Comparison of ENCODE assay signal across 7 mouse cellular contexts in the genomic region with DNA sequence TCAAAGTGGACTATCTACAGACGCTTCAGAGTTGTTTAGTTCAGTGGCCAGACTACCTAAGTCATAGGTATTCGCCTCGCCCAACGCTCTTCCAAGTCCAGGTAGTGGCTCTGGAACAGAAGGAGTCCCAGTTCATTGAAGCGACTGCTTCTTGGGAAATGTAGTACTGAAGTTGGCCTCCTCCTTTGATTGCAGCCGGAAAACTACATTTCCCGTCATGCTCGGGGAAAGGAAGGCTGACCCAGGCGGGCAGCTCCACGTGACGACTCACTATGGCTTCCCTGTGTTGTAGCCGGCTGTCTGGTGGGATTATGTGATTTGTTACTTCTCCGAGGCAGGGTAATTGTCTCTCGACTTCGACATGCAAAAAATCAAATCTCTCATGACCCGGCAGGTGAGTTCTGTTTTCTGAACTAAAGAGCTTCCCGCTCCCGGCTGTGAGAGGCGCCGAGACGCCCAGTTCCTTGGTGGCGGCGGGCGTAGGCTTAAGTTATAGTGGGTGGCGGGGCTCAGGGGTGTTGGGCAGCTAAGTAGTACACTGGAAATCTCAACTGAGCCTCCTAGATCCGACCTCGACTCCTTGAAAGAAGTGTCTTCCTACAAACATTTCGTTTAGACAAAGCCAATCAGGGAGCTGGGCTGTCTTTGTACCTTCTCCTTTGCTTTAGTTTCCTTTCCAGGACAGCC. TPM values are rescaled to one million over a fixed set of nuclear protein-coding genes. Genes with fewer than 3 reads are reported as not detected.
DNase-seq lines count a peak whose midpoint lies in the region; ATAC-seq lines count a peak whose summit lies in the region.

A gene (minus strand): TSS at position 137 of the 687 bp plus-strand sequence.
A gene (plus strand): TSS at position 221 of the 687 bp plus-strand sequence.

- peak; percentile 96 for ATAC-seq in embryonic facial prominence, embryonic 12.5 days (ENCODE audit: insufficient number of reproducible peaks, insufficient read depth, low FRiP score, low TSS enrichment)
- peak; percentile 96 for ATAC-seq in limb, embryonic 11.5 days (ENCODE audit: insufficient number of reproducible peaks, low FRiP score, low TSS enrichment, low read depth)
- peak; percentile 99 for ATAC-seq in midbrain, embryonic 14.5 days (ENCODE audit: low FRiP score, low TSS enrichment)

- no peaks in the 10 kb centered on the region for H3K27me3 ChIP-seq in embryonic facial prominence, embryonic 12.5 days
- H3K27me3 ChIP-seq in limb, embryonic 11.5 days (ENCODE audit: control insufficient read depth, insufficient read depth, low read length), result no peaks in the 10 kb centered on the region
- no peaks in the 10 kb centered on the region for H3K27me3 ChIP-seq in midbrain, embryonic 14.5 days (ENCODE audit: control insufficient read depth, insufficient read depth, low read length)

- H3K9me3 ChIP-seq in embryonic facial prominence, embryonic 12.5 days, result no peaks in the 10 kb centered on the region
- no peaks in the 10 kb centered on the region for H3K9me3 ChIP-seq in limb, embryonic 11.5 days (ENCODE audit: control insufficient read depth, low read length)
- H3K9me3 ChIP-seq in midbrain, embryonic 14.5 days (ENCODE audit: control insufficient read depth, low read length), result no peaks in the 10 kb centered on the region

- 0 out of 2 replicates have a peak, but pooled peaks cover 3% of the 10 kb centered on the region for H3K4me1 ChIP-seq in embryonic facial prominence, embryonic 12.5 days
- no peaks in the 10 kb centered on the region for H3K4me1 ChIP-seq in limb, embryonic 11.5 days (ENCODE audit: control insufficient read depth, insufficient read depth, low read length)
- peaks cover 11% of the 10 kb centered on the region; the same call in 1 of the 2 replicates for H3K4me1 ChIP-seq in midbrain, embryonic 14.5 days (ENCODE audit: control insufficient read depth, insufficient read depth, low read length)

- peak within 1 kb of the TSS; percentile 62 for H3K9ac ChIP-seq in embryonic facial prominence, embryonic 12.5 days
- H3K9ac ChIP-seq in limb, embryonic 11.5 days (ENCODE audit: low read length), result peak within 1 kb of the TSS; percentile 65
- H3K9ac ChIP-seq in midbrain, embryonic 14.5 days (replicated peaks; ENCODE audit: low read length), result peak within 1 kb of the TSS; percentile 64

- H3K4me2 ChIP-seq in embryonic facial prominence, embryonic 12.5 days (replicated peaks), result peak within 1 kb of the TSS; percentile 93
- peak within 1 kb of the TSS; percentile 79 for H3K4me2 ChIP-seq in limb, embryonic 11.5 days (ENCODE audit: low read depth, severe bottlenecking)
- peak within 1 kb of the TSS; percentile 74 for H3K4me2 ChIP-seq in midbrain, embryonic 14.5 days (ENCODE audit: low read length)

- no peaks in the 10 kb centered on the region for H3K36me3 ChIP-seq in embryonic facial prominence, embryonic 12.5 days
- H3K36me3 ChIP-seq in limb, embryonic 11.5 days (ENCODE audit: control insufficient read depth, insufficient read depth, low read length), result no peaks in the 10 kb centered on the region
- H3K36me3 ChIP-seq in midbrain, embryonic 14.5 days (ENCODE audit: control insufficient read depth, insufficient read depth, low read length), result no peaks in the 10 kb centered on the region

- H3K27ac ChIP-seq in embryonic facial prominence, embryonic 12.5 days, result no peak within 1 kb of the TSS
- no peak within 1 kb of the TSS for H3K27ac ChIP-seq in limb, embryonic 11.5 days (replicated peaks; ENCODE audit: low read depth, low read length)
- no peak within 1 kb of the TSS for H3K27ac ChIP-seq in midbrain, embryonic 14.5 days (replicated peaks; ENCODE audit: low read depth, low read length)

- H3K4me3 ChIP-seq in embryonic facial prominence, embryonic 12.5 days, result peak within 1 kb of the TSS; percentile 84
- H3K4me3 ChIP-seq in limb, embryonic 11.5 days (ENCODE audit: low read depth, low read length), result peak within 1 kb of the TSS; percentile 74
- peak within 1 kb of the TSS; percentile 65 for H3K4me3 ChIP-seq in midbrain, embryonic 14.5 days (replicated peaks; ENCODE audit: low read depth, low read length)

- under 1% methylated on average over 28 of the region's 28 CpGs for WGBS in embryonic facial prominence, embryonic 12.5 days
- 1% methylated on average over 28 of the region's 28 CpGs for WGBS in limb, embryonic 11.5 days
- WGBS in midbrain, embryonic 14.5 days, result 1% methylated on average over 28 of the region's 28 CpGs

- peak; percentile 83 for DNase-seq in adrenal gland, postnatal 25 days
- DNase-seq in heart, adult 11 months, result peak; percentile 99
- peak; percentile 89 for DNase-seq in kidney, adult 18-20 months
- peak; percentile 90 for DNase-seq in limb, embryonic 11.5 days (ENCODE audit: low spot score)
- DNase-seq in midbrain, embryonic 14.5 days, result peak; percentile 97
- peak; percentile 70 to 78 for DNase-seq in spleen, adult 18-20 months

RNA-seq across cellular contexts. Expression of the first gene that starts in this region (rescaled TPM):
- total RNA-seq in adrenal gland, postnatal 25 days (2021), result 0.15 TPM in 1 of 2 replicates, not detected in the other
- polyA plus RNA-seq in embryonic facial prominence, embryonic 12.5 days (2016; fragmentation: Nextera tagmentation; extraction: Ambion mirVana), result 0.11 and 0.24 TPM in 2 replicates
- 0.31 and 0.72 TPM in 2 replicates for polyA plus RNA-seq in limb, embryonic 11.5 days (2014; fragmentation: Nextera tagmentation; extraction: Ambion mirVana)
- 2.5 and 2.9 TPM in 2 replicates for polyA plus RNA-seq in midbrain, embryonic 14.5 days (2014; fragmentation: Nextera tagmentation; extraction: Ambion mirVana)

RNA-seq across cellular contexts. Expression of the second gene that starts in this region (rescaled TPM):
- total RNA-seq in adrenal gland, postnatal 25 days (2021), result 23.5 and 23.8 TPM in 2 replicates
- polyA plus RNA-seq in embryonic facial prominence, embryonic 12.5 days (2016; fragmentation: Nextera tagmentation; extraction: Ambion mirVana), result 35.8 and 38.2 TPM in 2 replicates
- polyA plus RNA-seq in limb, embryonic 11.5 days (2014; fragmentation: Nextera tagmentation; extraction: Ambion mirVana), result 31.7 and 35.4 TPM in 2 replicates
- 51.7 and 59.8 TPM in 2 replicates for polyA plus RNA-seq in midbrain, embryonic 14.5 days (2014; fragmentation: Nextera tagmentation; extraction: Ambion mirVana)
